Mouse (Mus musculus): ENCODE measurements around the gene Exosc6.
A peak's percentile ranks its signal among the peaks of the same experiment; 100 is the strongest.

DNA sequence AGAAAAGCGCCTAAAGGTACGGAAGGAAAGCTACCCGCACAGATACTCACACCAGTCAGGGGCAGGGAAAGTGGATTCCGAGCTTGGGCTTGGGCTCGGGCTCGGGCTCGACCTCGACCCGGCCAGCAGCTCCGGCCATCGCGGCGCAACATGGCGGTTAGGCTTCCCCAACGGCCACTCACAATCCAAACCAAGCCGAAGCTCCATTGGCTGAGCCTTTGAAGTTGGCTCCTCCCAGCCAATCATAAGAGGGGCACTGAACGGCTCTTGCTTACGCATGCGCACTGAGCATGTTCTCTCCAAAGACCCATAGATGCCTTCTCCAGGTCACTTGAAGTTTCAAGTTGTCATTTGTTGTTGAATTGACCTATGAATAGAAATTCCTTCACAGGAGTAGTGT, 24.6 kb upstream of the Exosc6 start, which contains the start of gene Ddx19b:
- TF ChIP-seq CTCF (IDR thresholded peaks at IDR 0.05; ENCODE audit: control insufficient read depth, insufficient read depth, insufficient replicate concordance, low read depth, low read length) (no peak), POLR2A (IDR thresholded peaks at IDR 0.05; ENCODE audit: control insufficient read depth, low read depth, low read length) (peak; percentile 68)

Data from testis, adult 2 months (tissue).